Mouse (Mus musculus) ES-Bruce4 (cell line): ENCODE measurements around the gene Chek2.

ENCODE experiments used
- CTCF ChIP-seq: IDR thresholded peaks from one replicate; pipeline ENCODE4 v1.8.1; 2011; ENCODE audit warnings: low read depth, low read length
- POLR2A ChIP-seq: IDR thresholded peaks from one replicate; pipeline ENCODE4 v1.8.1; 2011; ENCODE audit warnings: low read length; ENCODE audit not compliant: insufficient read depth

GRCm38 (mm10) chr5:110897114-110897788 lies 57.5 kb downstream of the Chek2 start:
- TF ChIP-seq POLR2A (no peak), CTCF (no peak)
